Mouse (Mus musculus): Measurements from ENCODE around the gene Olfr402.
"Not testable (repeated sequence)": the region's sequence is repeated elsewhere in the genome, so short reads cannot be mapped to it uniquely, and the experiment has no call there.

Olfr402 gene

GRCm38 (mm10) chr11:74153229-74153628, at the start of gene Olfr402:
Olfr402 (plus strand) TSS chr11:74153529.
- no peak for DNase-seq

- no peak for DNase-seq
Measured at GRCm38 (mm10) chr11:74105066-74105465, 48.3 kb upstream of the Olfr402 start.

- no peak for DNase-seq
Measured at GRCm38 (mm10) chr11:74113412-74113811, 39.9 kb upstream of the Olfr402 start, which contains the start of gene Olfr401. Olfr401 (plus strand) TSS chr11:74113712.

- DNase-seq, result not testable (repeated sequence)
Measured at GRCm38 (mm10) chr11:74140001-74140400, 13.3 kb upstream of the Olfr402 start.

- no peak for DNase-seq
Measured at GRCm38 (mm10) chr11:74145866-74146265, 7.5 kb upstream of the Olfr402 start.

- DNase-seq, result no peak
Measured at GRCm38 (mm10) chr11:74168771-74169170, 15.4 kb downstream of the Olfr402 start.

GRCm38 (mm10) chr11:74183168-74183567, 29.8 kb downstream of the Olfr402 start:
- DNase-seq, result no peak

GRCm38 (mm10) chr11:74183745-74184144, 30.4 kb downstream of the Olfr402 start:
- no peak for DNase-seq

GRCm38 (mm10) chr11:74185949-74186348, 32.6 kb downstream of the Olfr402 start, which contains the start of gene Olfr403:
Olfr403 (plus strand) TSS chr11:74186249.
- DNase-seq, result no peak

All from right cerebral cortex, postnatal 25 days (tissue).